Mouse (Mus musculus) heart, embryonic 16.5 days (tissue): ENCODE results near the gene Magoh. TPM values are rescaled to one million over a fixed set of nuclear protein-coding genes. Genes with fewer than 3 reads are reported as not detected.

ENCODE experiments used
- ATAC-seq: fragments of 200-750 bp; cut with Nextera tagmentation; replicated peaks from 2 replicates; pipeline ENCODE4 v1.8.0; 2017; ENCODE audit warnings: moderate number of reproducible peaks; ENCODE audit not compliant: insufficient read depth, low FRiP score; ENCODE audit errors: extremely low read depth
- H3K27ac ChIP-seq: fragments of 300-500 bp; sonication (generic); 2 replicates; pipeline ENCODE4 v1.5.1; 2014; ENCODE audit warnings: mild to moderate bottlenecking, low read length, control low read depth, moderate library complexity
- H3K27me3 ChIP-seq: fragments of 300-500 bp; sonication (generic); 2 replicates; pipeline ENCODE4 v1.6.1; 2014; ENCODE audit warnings: low read length, mixed read lengths; ENCODE audit not compliant: control insufficient read depth, insufficient read depth
- H3K36me3 ChIP-seq: fragments of 300-500 bp; sonication (generic); 2 replicates; pipeline ENCODE4 v1.6.1; 2014; ENCODE audit not compliant: control insufficient read depth, insufficient read depth
- H3K4me1 ChIP-seq: fragments of 300-500 bp; sonication (generic); 2 replicates; pipeline ENCODE4 v1.6.1; 2014; ENCODE audit warnings: low read length, mixed read lengths; ENCODE audit not compliant: control insufficient read depth, insufficient read depth
- H3K4me2 ChIP-seq: fragments of 300-500 bp; sonication (generic); 2 replicates; pipeline ENCODE4 v1.6.1; 2014; ENCODE audit warnings: low read depth, mild to moderate bottlenecking, control low read depth, low read length
- H3K4me3 ChIP-seq: fragments of 300-500 bp; sonication (generic); 2 replicates; pipeline ENCODE4 v1.5.1; 2014; ENCODE audit warnings: mild to moderate bottlenecking, control low read depth, low read length
- H3K9ac ChIP-seq: fragments of 300-500 bp; sonication (generic); 2 replicates; pipeline ENCODE4 v1.6.1; 2014; ENCODE audit warnings: low read length, control low read depth
- H3K9me3 ChIP-seq: fragments of 300-500 bp; sonication (generic); replicated peaks from 2 replicates; pipeline ENCODE4 v1.6.1; 2016; ENCODE audit warnings: low read length; ENCODE audit not compliant: control insufficient read depth
- WGBS: fragments of 180-500 bp; shearing (Covaris S2); extraction: QIAGEN DNeasy Blood & Tissue Kit; methylation state at CpG from one replicate; pipeline ENCODE4 v1.1.7; 2014; 5-methylcytosine and 5-hydroxymethylcytosine counted together
- polyA plus RNA-seq: library from polyadenylated mRNA; unstranded; fragments of >200 nt; fragmentation: Nextera tagmentation; extraction: Ambion mirVana; gene quantifications from 2 replicates; pipeline ENCODE4 v1.2.1, GENCODE M21; 2015

Magoh gene
- polyA plus RNA-seq, 1 experiment from 2014 or later = 86.6 TPM

DNA sequence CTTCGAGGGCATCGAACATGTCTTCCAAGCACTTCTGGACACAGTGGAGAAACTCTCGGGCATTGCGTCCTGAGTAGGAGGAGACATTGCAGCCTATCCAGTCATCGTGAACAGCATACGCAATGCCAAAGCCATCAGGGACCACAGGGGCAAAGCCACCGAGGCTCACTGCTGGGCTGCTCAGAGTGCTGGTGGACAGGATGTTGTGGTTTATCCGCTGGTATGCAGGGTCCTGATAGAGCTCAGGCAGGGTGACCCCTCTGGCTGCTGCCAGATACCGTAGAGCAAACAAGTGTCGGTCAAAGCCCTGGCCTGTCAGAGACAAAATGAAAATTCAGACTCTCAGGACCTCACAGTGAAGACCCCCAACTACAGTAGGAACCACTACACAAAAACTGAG, 24.7 kb downstream of the Magoh start:
- WGBS = 75% methylated on average over 10 of the region's 10 CpGs
- no peak overlapping the region for H3K4me3 ChIP-seq
- ATAC-seq = no peak
- no peak overlapping the region for H3K9ac ChIP-seq
- H3K36me3 ChIP-seq = peaks cover 29% of the 10 kb centered on the region
- H3K27ac ChIP-seq = no peak overlapping the region
- H3K4me1 ChIP-seq = no peaks in the 10 kb centered on the region
- H3K9me3 ChIP-seq = no peaks in the 10 kb centered on the region
- H3K4me2 ChIP-seq = no peak overlapping the region
- no peaks in the 10 kb centered on the region for H3K27me3 ChIP-seq

DNA sequence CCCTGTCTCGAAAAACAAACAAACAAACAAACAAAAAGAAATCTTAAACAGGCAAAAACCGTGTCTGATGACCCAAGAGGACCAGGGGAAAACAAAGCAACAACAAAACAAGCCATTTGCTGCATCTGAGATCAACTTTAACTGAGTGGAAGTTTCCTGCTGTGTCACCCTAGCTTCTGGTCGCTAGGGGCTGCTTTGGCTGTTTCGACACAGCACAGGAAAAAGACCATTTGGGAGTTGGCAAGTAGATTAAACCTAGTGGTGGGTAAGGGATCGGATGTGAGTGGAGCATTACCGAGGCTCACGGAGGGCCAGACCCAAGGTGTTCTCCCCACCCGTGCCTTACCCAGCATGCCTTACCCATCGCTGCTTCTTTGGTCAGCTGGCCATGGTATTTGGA, 27.0 kb downstream of the Magoh start:
- no peak overlapping the region for H3K4me3 ChIP-seq
- peaks cover 37% of the 10 kb centered on the region for H3K36me3 ChIP-seq
- no peaks in the 10 kb centered on the region for H3K9me3 ChIP-seq
- H3K4me1 ChIP-seq = no peaks in the 10 kb centered on the region
- H3K4me2 ChIP-seq = no peak overlapping the region
- 83% methylated on average over 9 of the region's 9 CpGs for WGBS
- no peak overlapping the region for H3K27ac ChIP-seq
- no peaks in the 10 kb centered on the region for H3K27me3 ChIP-seq
- no peak overlapping the region for H3K9ac ChIP-seq
- ATAC-seq = no peak

DNA sequence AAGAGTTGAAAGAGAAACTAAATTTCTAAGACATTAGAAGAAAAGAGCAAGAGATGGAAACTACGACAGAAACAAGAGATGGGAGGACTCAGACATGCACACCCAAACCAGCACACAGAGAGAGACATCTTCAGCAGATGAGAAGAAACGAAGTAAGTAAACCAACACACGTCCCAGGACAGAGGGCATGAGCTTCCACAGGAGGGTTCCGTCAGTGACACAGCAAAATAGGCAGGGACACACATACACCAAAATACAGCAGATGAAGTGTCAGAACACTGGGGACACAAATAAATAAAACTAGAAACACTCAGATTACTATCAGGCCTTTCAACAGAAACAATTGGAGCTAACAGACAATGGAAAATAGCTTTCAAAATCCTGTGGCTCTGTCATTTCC, 30.5 kb downstream of the Magoh start:
- whole genome bisulfite sequencing = 90% methylated on average over 4 of the region's 4 CpGs
- no peaks in the 10 kb centered on the region for H3K9me3 ChIP-seq
- H3K27me3 ChIP-seq = no peaks in the 10 kb centered on the region
- no peak overlapping the region for H3K9ac ChIP-seq
- H3K4me2 ChIP-seq = no peak overlapping the region
- H3K4me3 ChIP-seq = no peak overlapping the region
- no peak for ATAC-seq
- H3K27ac ChIP-seq = no peak overlapping the region
- peaks cover 39% of the 10 kb centered on the region for H3K36me3 ChIP-seq
- no peaks in the 10 kb centered on the region for H3K4me1 ChIP-seq

DNA sequence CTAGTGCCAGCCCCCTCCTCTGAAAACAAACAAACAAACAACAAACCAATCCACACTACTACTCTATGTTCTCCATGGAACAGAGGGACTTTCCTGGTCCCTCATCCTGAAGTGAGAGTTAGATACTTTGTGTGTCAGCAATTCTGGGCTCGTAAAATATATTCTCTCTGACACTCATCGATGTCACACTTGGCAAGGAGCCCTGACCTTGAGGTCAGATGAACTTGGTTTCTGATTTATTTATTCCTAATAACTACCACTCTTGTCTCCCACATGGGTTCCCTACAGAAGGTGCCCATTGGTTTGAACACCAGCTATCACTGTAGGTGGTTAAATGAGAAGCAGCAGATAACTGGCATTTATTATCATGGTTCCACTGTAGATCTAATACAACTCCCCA, 40.8 kb downstream of the Magoh start:
- Histone ChIP-seq H3K4me3 (no peak overlapping the region), H3K9me3 (no peaks in the 10 kb centered on the region), H3K36me3 (no peaks in the 10 kb centered on the region), H3K4me2 (no peak overlapping the region), H3K9ac (no peak overlapping the region), H3K27ac (no peak overlapping the region), H3K4me1 (peaks cover 29% of the 10 kb centered on the region), H3K27me3 (no peaks in the 10 kb centered on the region)
- no peak for ATAC-seq
- 62% methylated on average over 2 of the region's 2 CpGs for WGBS

DNA sequence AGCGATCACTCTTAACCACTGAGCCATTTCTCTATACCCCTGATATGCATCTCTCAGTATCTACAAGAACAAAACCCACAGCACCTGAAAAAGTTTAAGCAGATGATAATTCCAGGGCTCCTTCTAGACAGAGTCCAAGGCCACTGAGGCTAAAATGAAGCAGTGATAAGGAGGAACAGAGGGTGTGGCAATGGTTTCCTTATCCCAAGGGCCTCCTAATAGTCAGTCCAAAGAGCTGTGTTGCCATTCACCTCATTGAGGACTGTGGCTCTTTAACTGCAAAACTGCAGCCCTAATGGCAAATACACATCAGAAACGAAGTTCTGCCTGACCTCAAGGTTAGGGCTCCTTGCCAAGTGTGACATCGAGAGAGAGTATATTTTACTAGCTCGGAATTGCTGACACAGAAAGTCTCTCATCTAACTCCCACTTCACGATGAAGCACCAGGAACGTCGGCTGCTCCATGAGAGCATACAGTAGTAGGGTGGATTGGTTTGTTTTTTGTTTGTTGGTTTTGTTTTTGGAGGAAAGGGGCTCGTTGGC, 41.7 kb downstream of the Magoh start:
- Histone ChIP-seq H3K27ac (peak overlapping the region; percentile 56), H3K4me3 (no peak overlapping the region), H3K9ac (no peak overlapping the region), H3K9me3 (no peaks in the 10 kb centered on the region), H3K4me2 (0 out of 2 replicates have a peak overlapping the region, but pooled peaks have one; percentile 91), H3K36me3 (no peaks in the 10 kb centered on the region), H3K4me1 (peaks cover 29% of the 10 kb centered on the region), H3K27me3 (no peaks in the 10 kb centered on the region)
- ATAC-seq = no peak
- WGBS = 35% methylated on average over 8 of the region's 8 CpGs

DNA sequence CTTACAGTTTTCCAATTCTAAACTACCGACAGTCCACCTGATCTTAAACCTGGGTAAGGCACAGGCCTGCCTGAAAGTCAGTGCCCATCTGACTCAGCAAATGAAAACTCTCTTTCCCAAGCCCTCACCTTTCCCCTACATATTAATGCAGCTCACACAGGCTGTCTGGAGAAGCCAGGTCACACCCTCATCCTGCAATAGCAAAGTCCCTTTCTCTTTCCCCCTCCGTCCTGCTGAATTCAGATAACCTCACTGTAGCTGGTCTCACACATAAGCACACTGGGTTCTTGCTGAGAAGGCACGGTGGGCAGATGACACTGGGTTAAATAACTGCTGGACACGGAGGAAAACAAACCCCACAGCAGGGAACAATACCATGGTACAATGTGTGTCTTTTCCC, 42.4 kb downstream of the Magoh start:
- no peaks in the 10 kb centered on the region for H3K36me3 ChIP-seq
- H3K9ac ChIP-seq = peak overlapping the region; percentile 42; the same call in 1 of the 2 replicates
- peak overlapping the region; percentile 91 for H3K4me2 ChIP-seq
- no peak for ATAC-seq
- 42% methylated on average over 4 of the region's 4 CpGs for WGBS
- H3K27me3 ChIP-seq = no peaks in the 10 kb centered on the region
- H3K27ac ChIP-seq = peak overlapping the region; percentile 56
- no peaks in the 10 kb centered on the region for H3K9me3 ChIP-seq
- peaks cover 29% of the 10 kb centered on the region for H3K4me1 ChIP-seq
- H3K4me3 ChIP-seq = 0 out of 2 replicates have a peak overlapping the region, but pooled peaks have one; percentile 7

DNA sequence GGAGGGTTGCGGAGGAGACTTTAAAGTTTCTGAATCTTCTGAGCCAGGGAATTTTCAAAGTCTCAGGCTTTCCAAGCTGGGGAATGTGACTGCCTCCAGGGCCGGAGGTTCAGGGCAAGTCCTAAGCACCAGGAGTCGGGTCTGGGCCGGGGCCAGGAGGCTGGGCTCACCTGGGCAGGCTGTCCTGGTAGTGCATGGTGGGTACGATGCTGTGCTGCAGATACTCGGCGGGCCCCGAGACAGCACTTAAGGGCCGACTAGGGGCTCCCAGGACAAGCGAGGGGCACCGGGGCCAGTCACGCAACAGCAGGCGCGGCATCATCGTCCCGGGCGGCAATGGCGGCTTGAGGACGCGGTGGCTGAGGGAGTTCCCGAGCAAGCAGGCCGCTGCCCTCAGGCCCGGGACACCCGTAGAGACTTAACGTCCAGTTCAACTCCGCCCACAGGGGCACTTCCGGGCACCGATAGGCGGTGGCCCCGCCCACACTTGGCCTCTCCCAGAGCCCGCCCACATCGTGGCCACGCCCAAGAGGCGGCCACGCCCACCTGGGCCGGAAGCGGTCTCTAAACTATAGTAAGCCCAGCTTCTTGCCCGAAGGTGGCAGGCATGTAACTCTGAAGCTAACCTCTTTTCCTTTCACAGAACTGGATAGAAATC, 43.7 kb downstream of the Magoh start, which contains the start of gene Cpt2:
TSS of gene Cpt2 (minus strand) at position 466 of the 658 bp plus-strand sequence.
- ATAC-seq = peak; percentile 96
- WGBS = under 1% methylated on average over 38 of the region's 38 CpGs
- no peaks in the 10 kb centered on the region for H3K36me3 ChIP-seq

DNA sequence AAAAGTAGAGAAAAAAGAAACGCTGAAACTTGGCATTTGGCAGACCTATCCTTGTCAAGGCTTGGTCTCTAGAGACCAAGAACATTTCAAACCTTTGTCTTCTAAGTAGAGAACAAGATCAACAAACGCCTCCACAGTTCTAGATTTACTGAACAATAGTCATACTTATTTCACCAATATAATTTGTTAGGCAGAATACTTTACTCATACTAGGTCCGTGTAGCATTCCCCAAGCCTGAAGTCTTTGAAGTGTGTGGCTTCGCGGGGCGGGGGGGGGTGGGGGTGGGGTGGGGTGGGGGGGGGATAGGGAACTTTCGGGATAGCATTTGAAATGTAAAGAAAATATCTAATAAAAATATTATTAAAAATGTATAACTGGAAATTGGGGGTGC, 44.2 kb downstream of the Magoh start:
- Histone ChIP-seq H3K9ac (peak overlapping the region; percentile 96), H3K27ac (peak overlapping the region; percentile 34; the same call in 1 of the 2 replicates)

More for the DNA sequence above, 43.7 kb downstream of the Magoh start, which contains the start of gene Cpt2:
- Histone ChIP-seq H3K9ac (peak within 1 kb of the TSS; percentile 96), H3K4me2 (peak within 1 kb of the TSS; percentile 91), H3K9me3 (no peaks in the 10 kb centered on the region), H3K27ac (peak within 1 kb of the TSS; percentile 82), H3K27me3 (no peaks in the 10 kb centered on the region), H3K4me3 (peak within 1 kb of the TSS; percentile 89), H3K4me1 (peaks cover 29% of the 10 kb centered on the region)

DNA sequence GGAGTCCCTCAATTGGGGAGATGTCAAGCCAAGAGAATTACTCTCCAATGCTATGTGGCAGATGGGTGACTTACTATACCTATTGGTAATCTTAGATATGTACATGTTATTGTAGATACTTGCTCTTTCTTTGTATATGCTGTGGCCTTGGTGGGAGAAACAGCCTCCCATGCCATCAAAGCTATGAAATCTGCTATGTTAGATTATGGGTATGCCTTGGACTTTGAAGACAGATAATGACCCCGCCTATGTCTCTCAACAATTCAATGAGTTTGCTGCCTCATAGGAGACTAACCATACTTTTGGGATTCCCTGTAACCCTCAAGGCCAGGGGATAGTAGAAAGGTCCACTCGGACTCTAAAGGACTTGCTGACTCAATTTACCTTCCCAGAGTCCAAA, 48.7 kb downstream of the Magoh start:
- Histone ChIP-seq H3K4me2 (no peak overlapping the region), H3K4me3 (no peak overlapping the region), H3K9ac (no peak overlapping the region), H3K27ac (no peak overlapping the region), H3K36me3 (no peaks in the 10 kb centered on the region), H3K27me3 (no peaks in the 10 kb centered on the region), H3K9me3 (no peaks in the 10 kb centered on the region), H3K4me1 (no peaks in the 10 kb centered on the region)
- WGBS = 54% methylated on average over 2 of the region's 2 CpGs
- ATAC-seq = no peak

More for the DNA sequence above, 44.2 kb downstream of the Magoh start:
- Histone ChIP-seq H3K4me3 (peak overlapping the region; percentile 89), H3K9me3 (no peaks in the 10 kb centered on the region), H3K27me3 (no peaks in the 10 kb centered on the region), H3K4me1 (peaks cover 29% of the 10 kb centered on the region), H3K4me2 (peak overlapping the region; percentile 91), H3K36me3 (no peaks in the 10 kb centered on the region)
- WGBS = 39% methylated on average over 7 of the region's 7 CpGs
- no peak for ATAC-seq
